25 mouse cellular contexts compared by ENCODE assay signal in genomic region chr7:100572704-100573103, GRCm38 (mm10). TPM values are rescaled to one million over a fixed set of nuclear protein-coding genes. Genes with fewer than 3 reads are reported as not detected.
DNase-seq lines count a peak whose midpoint lies in the region; ATAC-seq and TF ChIP-seq lines count a peak whose summit lies in the region.
"Had no signal": no experiment of that assay in that cellular context is flagged by ENCODE, and none has a peak within 500 bp of the region (broad histone marks: within the 10 kb centered on the region; RNA-seq: fewer than 3 reads in every experiment).

No protein-coding gene starts in this region.

- no peak for ATAC-seq in liver, embryonic 12.5 days
- no peak for ATAC-seq in liver, postnatal 0 days
- ATAC-seq: CD4-positive, CD25-positive, alpha-beta regulatory T cell, adult 4 months; forebrain, embryonic 15.5 days; inflammation-experienced regulatory T-cells, adult 6 months had no signal

- peak overlapping the region; percentile 85 for H3K27ac ChIP-seq in liver, embryonic 12.5 days
- no peak overlapping the region for H3K27ac ChIP-seq in liver, postnatal 0 days (ENCODE audit: low read depth)
- H3K27ac ChIP-seq: embryonic facial prominence, embryonic 15.5 days; forebrain, embryonic 15.5 days; hindbrain, embryonic 14.5 days; kidney, postnatal 0 days; limb, embryonic 12.5 days; neural tube, embryonic 15.5 days had no signal

- no peak for TF ChIP-seq EP300 in liver, postnatal 0 days (IDR thresholded peaks at IDR 0.05; ENCODE audit: low read depth)

- no peak overlapping the region for H3K4me2 ChIP-seq in liver, embryonic 12.5 days
- H3K4me2 ChIP-seq in liver, postnatal 0 days (ENCODE audit: low read depth, low read length) = no peak overlapping the region
- H3K4me2 ChIP-seq: embryonic facial prominence, embryonic 15.5 days; forebrain, embryonic 15.5 days; hindbrain, embryonic 14.5 days; limb, embryonic 12.5 days; midbrain, embryonic 11.5 days; neural tube, embryonic 15.5 days had no signal

- DNase-seq in cerebellum, adult 11-12 months = peak; percentile 49
- DNase-seq in cerebellum, adult 9-10 months = no peak
- DNase-seq in liver, postnatal 0 days = no peak
- peak; percentile 25 to 34 for DNase-seq in cerebellum, postnatal 10 days
- no peak for DNase-seq in right cerebral cortex, adult 18-20 months
- DNase-seq in left cerebral cortex, postnatal 10 days (ENCODE audit: extremely low spot score in 1 of 2, low spot score in 2 of 2) = no peak
- DNase-seq: adrenal gland, postnatal 25 days; gastrocnemius, postnatal 25 days; kidney, adult 2 months; layer of hippocampus, postnatal 36 days; lung, adult 2 months; lung, postnatal 14 days had no signal

- intact Hi-C loops in left cerebral cortex, postnatal 10 days (cut with DNase I) = no loop called here

- WGBS in liver, embryonic 12.5 days (ENCODE audit: insufficient replicate concordance) = 84% methylated on average over 4 of the region's 4 CpGs
- WGBS in liver, postnatal 0 days (ENCODE audit: insufficient replicate concordance) = 86% methylated on average over 4 of the region's 4 CpGs

- H3K9ac ChIP-seq in liver, embryonic 12.5 days = no peak overlapping the region
- no peak overlapping the region for H3K9ac ChIP-seq in liver, postnatal 0 days (replicated peaks)
- H3K9ac ChIP-seq: embryonic facial prominence, embryonic 15.5 days; forebrain, embryonic 15.5 days; hindbrain, embryonic 14.5 days; limb, embryonic 12.5 days; neural tube, embryonic 15.5 days had no signal

- TF ChIP-seq CTCF in liver, postnatal 0 days (IDR thresholded peaks at IDR 0.05; ENCODE audit: low read depth) = no peak

- H3K4me1 ChIP-seq in liver, embryonic 12.5 days = peaks cover 52% of the 10 kb centered on the region
- H3K4me1 ChIP-seq in liver, postnatal 0 days (ENCODE audit: insufficient read depth) = peaks cover 20% of the 10 kb centered on the region
- H3K4me1 ChIP-seq: embryonic facial prominence, embryonic 15.5 days; forebrain, embryonic 15.5 days; limb, embryonic 12.5 days; neural tube, embryonic 15.5 days had no signal

- no peak overlapping the region for H3K4me3 ChIP-seq in liver, embryonic 12.5 days
- H3K4me3 ChIP-seq in liver, postnatal 0 days (ENCODE audit: low read depth, low read length) = no peak overlapping the region
- H3K4me3 ChIP-seq: embryonic facial prominence, embryonic 15.5 days; forebrain, embryonic 15.5 days; limb, embryonic 12.5 days; neural tube, embryonic 15.5 days had no signal

- no peaks in the 10 kb centered on the region for H3K27me3 ChIP-seq in liver, embryonic 12.5 days (replicated peaks)
- no peaks in the 10 kb centered on the region for H3K27me3 ChIP-seq in liver, postnatal 0 days (ENCODE audit: insufficient read depth, low read length)
- H3K27me3 ChIP-seq: embryonic facial prominence, embryonic 15.5 days; forebrain, embryonic 15.5 days; limb, embryonic 12.5 days; neural tube, embryonic 15.5 days had no signal

- no peaks in the 10 kb centered on the region for H3K9me3 ChIP-seq in liver, embryonic 12.5 days (replicated peaks)
- no peaks in the 10 kb centered on the region for H3K9me3 ChIP-seq in liver, postnatal 0 days (ENCODE audit: low read length)
- H3K9me3 ChIP-seq: embryonic facial prominence, embryonic 15.5 days; forebrain, embryonic 15.5 days; limb, embryonic 12.5 days; neural tube, embryonic 15.5 days had no signal

- H3K36me3 ChIP-seq in liver, embryonic 12.5 days = peaks cover 25% of the 10 kb centered on the region
- peaks cover 8% of the 10 kb centered on the region; the same call in 1 of the 2 replicates for H3K36me3 ChIP-seq in liver, postnatal 0 days (replicated peaks; ENCODE audit: insufficient read depth, low read length)
- H3K36me3 ChIP-seq: forebrain, embryonic 15.5 days; neural tube, embryonic 15.5 days had no signal

RNA-seq across cellular contexts. Expression of gene Rab6a, which starts 34.5 kb away (rescaled TPM):
- polyA plus RNA-seq in liver, embryonic 12.5 days (2016; fragmentation: Nextera tagmentation; extraction: Ambion mirVana) = 60.7 and 62.0 TPM in 2 replicates
- 44.8 and 51.0 TPM in 2 replicates for polyA plus RNA-seq in liver, postnatal 0 days (2015; fragmentation: Nextera tagmentation; extraction: Ambion mirVana)
- total RNA-seq in left cerebral cortex, postnatal 10 days (2021) = 100 to 1,000 TPM; 386 to 392 TPM

RNA-seq across cellular contexts. Expression of gene Mrpl48, which starts 35.4 kb away (rescaled TPM):
- polyA plus RNA-seq in liver, embryonic 12.5 days (2016; fragmentation: Nextera tagmentation; extraction: Ambion mirVana) = 53.2 and 56.3 TPM in 2 replicates
- polyA plus RNA-seq in liver, postnatal 0 days (2015; fragmentation: Nextera tagmentation; extraction: Ambion mirVana) = 52.5 and 54.5 TPM in 2 replicates
- total RNA-seq in left cerebral cortex, postnatal 10 days (2021) = 10 to 100 TPM; 48.5 to 55.5 TPM

RNA-seq across cellular contexts. Expression of gene Coa4, which starts 35.8 kb away (rescaled TPM):
- 15.1 and 18.1 TPM in 2 replicates for polyA plus RNA-seq in liver, embryonic 12.5 days (2016; fragmentation: Nextera tagmentation; extraction: Ambion mirVana)
- polyA plus RNA-seq in liver, postnatal 0 days (2015; fragmentation: Nextera tagmentation; extraction: Ambion mirVana) = 11.9 and 12.4 TPM in 2 replicates
- total RNA-seq in left cerebral cortex, postnatal 10 days (2021) = 1 to 10 TPM; 7.8 to 9.0 TPM

RNA-seq across cellular contexts. Expression of gene Dnajb13, which starts 57.9 kb away (rescaled TPM):
- polyA plus RNA-seq in liver, embryonic 12.5 days (2016; fragmentation: Nextera tagmentation; extraction: Ambion mirVana) = 2.5 TPM in 2 replicates
- polyA plus RNA-seq in liver, postnatal 0 days (2015; fragmentation: Nextera tagmentation; extraction: Ambion mirVana) = 1.0 and 1.8 TPM in 2 replicates
- total RNA-seq in left cerebral cortex, postnatal 10 days (2021) = under 1 TPM; 0.47 to 0.54 TPM
- total RNA-seq: adrenal gland, postnatal 25 days; gastrocnemius, postnatal 25 days; heart, postnatal 25 days; megakaryocyte progenitor cell, adult 5-6 weeks had no signal
- polyA plus RNA-seq: heart, embryonic 14.5 days had no signal

Comparison
In these comparisons a context has a peak if more than half of its experiments do, and no peak if none do; other contexts are left out.
1. DNase-seq: peak in cerebellum, adult 11-12 months (single experiment) and cerebellum, postnatal 10 days (2 of 2); none in cerebellum, adult 9-10 months (single experiment), liver, postnatal 0 days (single experiment), right cerebral cortex, adult 18-20 months (single experiment) and left cerebral cortex, postnatal 10 days (0 of 2).